Mouse (Mus musculus): ENCODE measurements around the gene Paf1. TPM values are rescaled to one million over a fixed set of nuclear protein-coding genes. Genes with fewer than 3 reads are reported as not detected.
A peak's percentile ranks its signal among the peaks of the same experiment; 100 is the strongest.

Gene Paf1
- total RNA-seq, 2 experiments from 2014 or later: 97.6 to 136 TPM

GRCm38 (mm10) chr7:28370051-28370450 lies 22.7 kb upstream of the Paf1 start:
- no peak for ATAC-seq (replicated peaks; ENCODE audit: poor library complexity, severe bottlenecking)

- ATAC-seq (replicated peaks; ENCODE audit: poor library complexity, severe bottlenecking): no peak
Measured at GRCm38 (mm10) chr7:28370977-28371513, 21.7 kb upstream of the Paf1 start.

- ATAC-seq (replicated peaks; ENCODE audit: poor library complexity, severe bottlenecking): no peak
Measured at GRCm38 (mm10) chr7:28371514-28371989, 21.2 kb upstream of the Paf1 start.

GRCm38 (mm10) chr7:28372251-28373108 lies 20.3 kb upstream of the Paf1 start, which contains the start of gene Plekhg2:
TSS of gene Plekhg2 (minus strand) at chr7:28372599.
- peak; percentile 56 for ATAC-seq (replicated peaks; ENCODE audit: poor library complexity, severe bottlenecking)

- peak; percentile 2 for ATAC-seq (replicated peaks; ENCODE audit: poor library complexity, severe bottlenecking)
Measured at GRCm38 (mm10) chr7:28373131-28373581, 19.6 kb upstream of the Paf1 start.

- ATAC-seq (replicated peaks; ENCODE audit: poor library complexity, severe bottlenecking): no peak
Measured at GRCm38 (mm10) chr7:28373891-28374495, 18.8 kb upstream of the Paf1 start.

GRCm38 (mm10) chr7:28374647-28375046 lies 18.1 kb upstream of the Paf1 start:
- ATAC-seq (replicated peaks; ENCODE audit: poor library complexity, severe bottlenecking): no peak

- ATAC-seq (replicated peaks; ENCODE audit: poor library complexity, severe bottlenecking): peak; percentile 31
Measured at GRCm38 (mm10) chr7:28375176-28375921, 17.4 kb upstream of the Paf1 start.

GRCm38 (mm10) chr7:28376011-28376771 lies 16.6 kb upstream of the Paf1 start:
- ATAC-seq (replicated peaks; ENCODE audit: poor library complexity, severe bottlenecking): no peak

- no peak for ATAC-seq (replicated peaks; ENCODE audit: poor library complexity, severe bottlenecking)
Measured at GRCm38 (mm10) chr7:28377190-28378065, 15.3 kb upstream of the Paf1 start.

GRCm38 (mm10) chr7:28378066-28378690 lies 14.6 kb upstream of the Paf1 start:
- ATAC-seq (replicated peaks; ENCODE audit: poor library complexity, severe bottlenecking): no peak

GRCm38 (mm10) chr7:28378769-28379651 lies 13.7 kb upstream of the Paf1 start:
- peak; percentile 16 for ATAC-seq (replicated peaks; ENCODE audit: poor library complexity, severe bottlenecking)

- no peak for ATAC-seq (replicated peaks; ENCODE audit: poor library complexity, severe bottlenecking)
Measured at GRCm38 (mm10) chr7:28380237-28381016, 12.3 kb upstream of the Paf1 start, which contains the start of gene Zfp36. TSS of gene Zfp36 (minus strand) at chr7:28380253.

- ATAC-seq (replicated peaks; ENCODE audit: poor library complexity, severe bottlenecking): peak; percentile 25
Measured at GRCm38 (mm10) chr7:28381017-28381790, 11.5 kb upstream of the Paf1 start.

GRCm38 (mm10) chr7:28381938-28382337 lies 10.8 kb upstream of the Paf1 start:
- ATAC-seq (replicated peaks; ENCODE audit: poor library complexity, severe bottlenecking): peak; percentile 7

All from granulocyte monocyte progenitor cell, adult 5-6 weeks (primary cell).